Mouse (Mus musculus) skeletal muscle tissue, adult 2 months (tissue): Measurements from ENCODE around the gene Slc17a7.
A peak's percentile ranks its signal among the peaks of the same experiment; 100 is the strongest.
"Not testable (repeated sequence)": the region's sequence is repeated elsewhere in the genome, so short reads cannot be mapped to it uniquely, and the experiment has no call there.

Experiments used
- DNase-seq: peaks from one replicate; pipeline ENCODE4 v3.0.0-alpha.2; 2012; ENCODE audit warnings: low read depth, low spot score

The Slc17a7 gene

DNA sequence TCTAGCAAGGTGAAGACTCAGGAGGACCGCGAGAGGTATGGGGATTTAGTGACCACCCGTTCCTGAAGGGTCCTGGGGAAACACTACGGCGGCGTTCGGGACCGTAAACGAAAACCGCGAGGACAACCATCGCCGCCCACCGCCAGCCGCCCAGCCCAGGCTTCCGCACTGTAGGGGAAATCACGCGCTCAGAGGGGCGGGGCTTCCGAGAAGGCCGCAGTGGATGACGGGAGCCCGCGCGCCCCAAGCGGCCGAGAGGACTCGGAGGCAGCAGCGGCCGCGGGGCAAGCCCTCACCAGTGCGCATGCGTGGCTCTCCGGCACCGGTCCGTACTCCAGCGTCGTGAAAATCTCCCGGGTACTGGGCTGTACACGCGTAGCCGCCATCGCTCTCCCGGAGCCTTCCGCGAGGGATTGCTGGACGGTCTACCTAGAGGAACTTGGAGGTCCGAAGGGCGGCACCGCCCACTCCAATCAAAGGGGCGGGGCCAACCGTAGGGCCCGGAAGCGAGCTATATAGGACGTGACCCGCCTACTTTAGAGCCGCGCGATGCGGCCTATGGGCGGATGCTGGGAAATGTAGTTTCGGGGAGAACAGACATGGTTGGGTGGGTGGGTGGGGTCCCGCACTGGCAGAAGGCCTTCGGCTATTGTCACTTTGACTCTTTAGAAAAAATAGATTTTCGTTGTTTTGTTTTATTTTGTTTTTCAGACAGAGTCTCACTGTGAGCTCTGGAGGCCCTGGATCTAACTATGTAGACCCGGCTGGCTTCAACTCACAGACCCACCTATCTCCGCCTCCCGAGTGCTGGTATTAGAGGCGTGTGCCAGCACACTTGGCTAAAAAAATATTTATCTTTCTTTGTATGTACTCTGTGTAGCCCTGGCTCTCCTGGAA lies 9.4 kb upstream of the Slc17a7 start, which contains the start of the genes Pih1d1 and Aldh16a1:
Gene Pih1d1, plus strand, starts transcription at position 208 of the 897 bp plus-strand sequence.
Gene Aldh16a1, minus strand, starts transcription at position 489 of the 897 bp plus-strand sequence.
- peak; percentile 96 for DNase-seq

- no peak for DNase-seq
Measured at GRCm38 (mm10) chr7:45154993-45155514, 8.7 kb upstream of the Slc17a7 start.

DNA sequence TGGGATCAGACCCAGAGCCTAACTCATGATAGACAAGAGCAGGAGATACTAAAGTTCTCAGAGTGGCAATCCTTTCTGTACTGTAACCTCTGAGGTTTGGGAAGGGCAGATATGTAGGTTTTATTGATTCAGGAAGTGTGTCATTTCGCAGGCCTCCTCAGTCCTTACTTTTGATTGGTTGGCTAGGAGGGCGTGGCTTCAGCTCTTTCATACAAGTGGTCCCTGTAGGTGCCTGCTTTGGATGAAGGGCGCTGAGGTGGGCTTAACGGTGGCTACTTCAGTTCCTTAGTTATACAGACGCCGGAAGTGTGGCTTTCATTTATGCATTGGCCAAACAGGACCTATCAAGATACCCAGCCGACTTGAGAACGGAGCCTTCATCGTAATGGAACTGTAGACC lies 8.2 kb upstream of the Slc17a7 start:
- DNase-seq, result no peak

DNA sequence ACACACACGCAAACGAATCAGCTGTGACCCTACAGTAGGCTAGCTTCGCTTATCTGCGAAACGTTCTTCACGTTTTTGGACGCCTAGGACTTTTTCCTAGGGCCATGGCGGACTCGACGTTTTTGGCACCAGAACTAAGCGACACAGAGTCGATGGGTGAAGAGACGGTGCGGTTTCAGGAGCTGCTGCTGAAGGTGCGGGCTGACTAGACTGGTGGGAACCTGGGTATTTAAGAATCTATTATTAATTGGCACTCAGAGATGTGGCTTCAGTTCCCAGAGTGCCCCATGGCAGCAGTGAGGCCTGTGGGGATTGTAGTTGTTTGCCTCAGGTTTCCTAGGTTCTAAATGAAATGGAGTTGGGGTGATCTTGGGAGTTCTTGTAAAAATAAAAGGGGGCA lies 7.5 kb upstream of the Slc17a7 start:
- no peak for DNase-seq

GRCm38 (mm10) chr7:45157459-45157858 lies 6.3 kb upstream of the Slc17a7 start:
- no peak for DNase-seq

DNA sequence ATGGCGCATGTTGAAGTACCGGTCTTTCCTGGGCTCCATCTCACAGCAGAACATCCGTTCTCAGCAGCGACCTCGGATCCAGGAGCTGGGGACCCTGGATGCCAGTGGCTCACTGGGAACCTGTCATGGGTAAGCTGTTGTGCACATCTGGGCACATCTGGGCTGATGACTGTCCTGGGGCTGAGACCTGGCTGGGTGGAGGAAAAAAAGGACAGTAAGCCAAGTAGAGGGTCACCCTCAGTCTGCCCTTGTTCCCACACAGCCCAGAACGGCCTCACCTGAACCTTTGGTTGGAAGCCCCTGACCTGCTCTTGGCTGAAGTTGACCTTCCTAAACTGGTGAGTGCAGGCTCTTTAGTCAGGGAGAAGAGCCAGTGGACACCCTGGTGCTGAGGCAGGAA lies 4.8 kb upstream of the Slc17a7 start:
- DNase-seq, result no peak

DNA sequence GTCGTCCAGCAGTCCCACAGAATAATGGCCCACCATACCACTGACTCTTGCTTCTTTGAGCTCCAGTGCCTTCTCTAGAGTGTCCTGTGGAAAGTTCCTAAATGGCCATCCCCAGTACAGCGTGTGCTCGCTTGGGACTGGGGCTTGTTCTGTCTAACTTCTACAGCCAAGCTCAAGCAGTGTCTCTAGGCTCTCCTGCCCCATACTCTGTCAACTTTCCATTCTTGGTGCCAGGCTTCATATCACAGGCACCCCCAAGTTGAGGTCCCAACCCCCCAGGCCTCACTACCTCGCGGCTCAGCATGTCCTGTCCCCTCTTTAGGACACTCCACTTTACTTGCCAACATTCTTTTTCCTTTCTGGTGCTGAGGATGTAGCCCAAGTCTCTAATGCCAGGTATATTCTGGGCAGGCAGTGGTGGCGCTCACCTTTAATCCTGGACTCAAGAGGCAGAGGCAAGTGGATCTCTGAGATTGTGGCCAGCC lies 3.4 kb upstream of the Slc17a7 start:
- DNase-seq, result no peak

DNA sequence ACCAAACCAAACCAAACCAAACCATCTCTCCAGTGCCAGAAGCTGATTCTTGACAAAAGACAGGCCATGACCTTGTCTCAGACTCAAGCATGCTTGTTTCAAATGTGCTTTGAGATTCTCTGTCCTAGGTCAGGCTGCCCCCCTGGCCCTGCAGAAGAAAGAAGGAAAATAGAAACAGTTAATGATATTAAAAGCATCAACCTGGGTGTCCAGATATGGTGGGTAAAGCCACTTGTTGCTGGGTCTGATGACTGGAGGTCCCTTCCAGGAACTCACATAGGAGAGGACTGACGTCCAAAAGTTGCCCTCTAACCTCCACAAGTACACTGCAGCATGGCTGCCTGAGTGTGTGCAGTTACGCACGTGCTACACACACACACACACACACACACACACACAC lies 2.9 kb upstream of the Slc17a7 start:
- DNase-seq, result no peak

DNA sequence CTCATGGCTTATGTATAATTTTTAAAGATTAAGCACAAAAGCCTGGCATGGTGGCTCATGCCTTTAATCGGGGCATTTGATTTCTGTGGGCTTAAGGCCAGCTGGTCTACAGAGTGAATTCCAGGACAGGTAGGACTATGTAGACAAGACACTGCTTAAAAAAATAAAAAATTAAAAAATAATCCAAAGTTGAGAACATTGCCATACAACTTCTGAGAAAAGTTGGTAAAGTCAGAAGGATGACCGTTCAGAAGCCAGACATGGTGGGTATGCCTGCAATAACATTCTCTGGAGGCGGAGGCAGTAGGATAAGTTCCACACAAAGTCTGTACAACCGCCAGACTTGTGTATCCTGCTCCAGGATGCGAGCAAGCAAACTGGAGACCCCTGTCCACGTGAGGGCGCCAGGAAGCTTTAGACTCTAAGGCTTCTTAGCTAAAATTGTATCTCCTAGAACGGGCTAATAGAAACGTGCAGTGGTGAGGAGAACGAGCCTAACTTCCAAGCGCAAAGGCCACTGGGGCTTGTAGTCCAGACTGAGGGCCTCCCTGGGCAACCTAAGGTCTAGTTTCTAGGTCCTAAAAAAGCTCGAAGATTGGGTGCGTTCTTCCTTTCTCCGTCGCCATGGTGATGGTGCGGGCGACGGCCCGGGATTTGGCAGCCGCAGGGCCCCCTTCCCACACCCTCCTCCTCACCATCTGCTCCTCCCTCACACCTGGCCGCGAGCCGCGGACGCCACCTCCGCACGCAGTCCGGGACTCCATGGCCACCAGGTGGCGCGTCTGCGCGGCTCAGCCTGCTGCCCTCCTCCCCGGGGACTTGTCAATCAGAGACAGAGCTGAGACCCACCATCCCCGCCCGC lies 1.9 kb upstream of the Slc17a7 start:
- DNase-seq, result peak; percentile 75

DNA sequence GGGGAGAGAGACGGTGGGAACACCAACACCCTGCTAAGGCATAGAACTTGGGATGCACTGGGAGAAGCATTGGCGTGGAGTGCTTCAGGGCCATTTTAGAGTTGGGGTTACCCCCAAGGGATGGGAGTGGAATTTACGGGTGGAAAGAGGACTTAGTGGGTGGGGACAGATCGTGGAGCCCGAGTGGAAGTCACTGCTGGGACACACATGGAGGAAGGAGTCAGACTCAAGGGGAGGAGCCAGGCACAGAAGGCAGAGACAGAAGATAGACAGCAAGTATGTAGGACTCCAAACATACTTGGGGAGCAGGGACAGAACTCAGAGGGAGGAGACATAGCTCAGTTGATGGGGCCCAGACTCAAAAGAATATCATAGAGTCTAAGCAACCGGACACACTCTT lies 1.2 kb upstream of the Slc17a7 start:
- DNase-seq, result no peak

- no peak for DNase-seq
Measured at GRCm38 (mm10) chr7:45162996-45163615, 643 bp upstream of the Slc17a7 start.

DNA sequence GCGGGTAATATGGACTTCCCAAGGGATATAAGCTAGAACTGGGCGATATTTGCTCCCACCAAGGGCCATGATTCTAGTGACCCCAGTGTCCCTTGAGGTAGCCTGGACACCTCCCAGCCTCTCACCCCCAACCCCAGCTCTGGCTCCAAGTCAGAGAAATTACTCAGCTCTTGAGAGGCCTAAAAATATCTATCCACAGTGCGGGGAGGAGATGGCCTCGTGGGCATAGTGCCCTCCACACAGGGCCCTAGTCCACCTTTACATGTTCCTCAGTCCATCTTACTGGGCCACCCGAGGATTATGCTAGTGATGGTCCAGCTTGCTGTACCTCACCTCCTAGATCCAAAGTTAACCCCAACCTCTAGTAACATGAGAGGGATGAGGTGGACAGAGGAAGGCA lies 1.1 kb downstream of the Slc17a7 start:
- no peak for DNase-seq

DNA sequence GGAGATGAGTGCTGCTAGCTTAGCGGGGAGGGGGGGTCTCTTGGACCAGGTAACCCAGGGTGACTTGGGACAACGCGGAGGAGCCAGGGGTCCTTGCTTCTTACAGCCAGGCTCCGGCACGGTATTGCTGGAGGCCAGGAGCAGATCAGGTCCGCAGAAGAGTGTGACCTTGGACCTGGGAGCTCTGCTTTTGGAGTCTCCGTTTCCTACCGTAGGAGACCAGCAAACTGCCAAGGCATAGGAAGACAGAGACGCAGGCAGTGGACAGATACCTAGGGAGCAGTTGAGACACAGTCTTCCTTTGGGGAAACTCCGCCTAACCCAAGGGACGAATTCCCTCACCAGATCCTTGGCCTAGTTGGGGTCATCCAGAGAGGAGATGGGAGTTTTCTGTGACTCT lies 2.0 kb downstream of the Slc17a7 start:
- no peak for DNase-seq

GRCm38 (mm10) chr7:45166950-45167401 lies 3.2 kb downstream of the Slc17a7 start:
- no peak for DNase-seq

DNA sequence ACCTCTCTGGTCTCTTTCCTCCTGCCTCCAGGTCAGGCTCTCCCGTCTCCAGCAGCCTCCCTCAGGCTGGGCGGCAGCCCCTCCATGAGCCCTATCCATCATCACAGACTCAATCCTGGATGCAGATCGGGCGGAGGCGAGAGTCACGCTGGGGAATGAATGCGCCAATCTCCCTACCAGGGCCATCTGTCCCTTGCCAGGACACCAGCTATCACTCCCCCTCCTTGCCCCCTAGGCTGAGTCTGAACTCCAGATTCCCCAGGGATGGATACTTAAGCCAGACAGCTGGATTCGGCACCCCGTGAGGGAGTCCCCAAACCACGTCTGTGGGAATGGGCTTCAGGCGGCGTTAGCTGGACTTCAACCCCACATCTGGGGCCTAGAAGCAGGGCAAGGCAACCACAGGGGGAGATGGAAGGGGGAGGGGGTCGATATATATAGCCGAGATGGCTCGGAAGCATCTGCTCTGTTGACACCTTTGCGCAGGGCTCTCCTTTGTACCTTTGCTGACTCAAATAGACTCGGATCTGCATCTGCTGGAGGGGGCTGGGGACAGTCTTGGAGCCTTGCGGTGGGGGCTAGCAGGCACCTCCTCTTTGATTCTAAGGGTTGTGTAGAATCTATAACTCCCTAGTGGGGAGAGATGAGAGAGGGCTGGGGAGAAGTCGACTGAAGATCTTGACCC lies 4.2 kb downstream of the Slc17a7 start:
- no peak for DNase-seq

DNA sequence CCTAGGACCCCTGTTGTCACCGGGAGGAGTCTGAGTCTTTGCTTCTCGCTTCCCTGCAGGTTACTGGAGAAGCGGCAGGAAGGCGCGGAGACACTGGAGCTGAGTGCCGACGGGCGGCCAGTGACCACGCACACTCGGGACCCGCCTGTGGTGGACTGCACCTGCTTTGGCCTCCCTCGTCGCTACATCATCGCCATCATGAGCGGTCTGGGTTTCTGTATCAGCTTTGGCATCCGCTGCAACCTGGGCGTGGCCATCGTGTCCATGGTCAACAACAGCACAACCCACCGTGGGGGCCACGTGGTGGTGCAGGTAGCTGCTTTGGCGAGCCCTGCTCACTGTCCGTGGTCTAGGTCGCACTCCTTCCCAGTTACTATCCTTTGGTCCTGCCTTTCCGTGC lies 4.9 kb downstream of the Slc17a7 start:
- DNase-seq, result no peak

- no peak for DNase-seq
Measured at GRCm38 (mm10) chr7:45169495-45169894, 5.7 kb downstream of the Slc17a7 start.

DNA sequence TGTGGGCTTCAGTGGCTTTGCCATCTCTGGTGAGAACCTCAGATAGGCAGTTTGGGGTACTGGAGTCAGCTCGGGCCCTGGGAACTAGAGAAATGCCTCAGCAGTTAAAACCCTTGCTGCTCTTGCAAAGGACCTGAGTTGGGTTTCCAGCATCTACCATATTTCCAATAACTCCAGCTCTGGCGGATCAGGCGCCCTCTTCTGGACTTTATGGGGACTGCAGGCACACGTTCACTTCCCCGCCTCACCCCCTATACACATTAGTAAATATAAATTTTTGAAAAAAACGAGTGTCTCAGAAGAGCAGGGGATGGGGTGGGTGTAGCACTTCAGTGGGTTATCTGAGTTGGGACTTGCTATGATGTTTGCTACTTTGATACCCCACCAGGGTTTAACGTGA lies 9.2 kb downstream of the Slc17a7 start:
- no peak for DNase-seq

GRCm38 (mm10) chr7:45173772-45174171 lies 10.0 kb downstream of the Slc17a7 start:
- not testable (repeated sequence) for DNase-seq

- DNase-seq, result no peak
Measured at GRCm38 (mm10) chr7:45174567-45175280, 11.0 kb downstream of the Slc17a7 start.
